Mouse (Mus musculus): ENCODE data around the gene Hcrtr2.

GRCm38 (mm10) chr9:76242322-76242721, 81.3 kb downstream of the Hcrtr2 start:
- TF ChIP-seq CTCF (IDR thresholded peaks at IDR 0.05; ENCODE audit: borderline replicate concordance, control insufficient read depth, extremely low read depth, insufficient read depth, low read length, poor library complexity): no peak
- no peak for TF ChIP-seq POLR2A (IDR thresholded peaks at IDR 0.05; ENCODE audit: control insufficient read depth, extremely low read depth, insufficient read depth, low read length, poor library complexity)
